Mouse (Mus musculus) kidney, adult 18-20 months (tissue): ENCODE measurements around the gene Abcg3.
"Not testable (repeated sequence)": the region's sequence is repeated elsewhere in the genome, so short reads cannot be mapped to it uniquely, and the experiment has no call there.

Experiments used
- DNase-seq: peaks from one replicate; pipeline ENCODE4 v3.0.0; 2021

Abcg3 gene

DNA sequence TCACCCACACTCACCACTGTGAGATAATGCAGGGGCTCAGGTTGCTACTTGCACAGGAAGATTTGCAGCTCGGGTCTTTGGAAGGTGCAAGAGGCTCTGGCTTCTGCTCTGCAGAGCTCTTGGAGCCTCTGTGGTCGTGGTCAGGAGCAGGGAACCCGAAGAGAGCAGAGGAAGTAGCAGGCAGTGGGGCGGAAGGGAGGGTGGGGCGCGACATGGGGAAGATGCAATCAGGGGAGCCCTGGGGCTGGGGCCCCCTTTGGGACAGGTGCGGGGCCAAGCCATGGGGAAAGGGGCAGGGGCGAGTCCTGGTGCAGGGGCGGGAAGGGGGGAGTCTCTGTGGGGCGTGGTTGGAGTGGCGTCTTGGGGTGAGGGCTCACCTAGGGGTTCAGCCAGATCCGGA, at the start of gene Abcg3:
Gene Abcg3 (minus strand): TSS at position 184 of the 400 bp plus-strand sequence.
- no peak for DNase-seq

DNA sequence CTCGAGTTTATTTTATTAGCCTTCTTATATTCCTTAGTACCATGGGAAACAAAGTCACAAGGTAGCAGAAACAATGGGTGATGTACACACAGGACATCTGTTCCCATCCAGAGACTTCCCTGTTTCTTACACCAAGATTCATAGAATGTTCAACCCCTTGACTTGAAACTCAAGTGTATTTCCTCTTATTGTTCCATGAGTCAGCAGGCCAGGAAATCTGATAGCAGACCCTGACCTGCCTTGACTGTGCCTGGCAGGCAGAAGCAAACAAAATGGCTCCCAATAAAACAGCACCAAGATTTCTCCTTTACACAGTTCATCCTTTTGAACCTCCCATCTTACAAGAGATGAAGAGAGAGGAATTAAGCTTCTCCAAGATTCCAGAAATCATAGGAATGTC, 30.0 kb upstream of the Abcg3 start:
- DNase-seq: no peak

DNA sequence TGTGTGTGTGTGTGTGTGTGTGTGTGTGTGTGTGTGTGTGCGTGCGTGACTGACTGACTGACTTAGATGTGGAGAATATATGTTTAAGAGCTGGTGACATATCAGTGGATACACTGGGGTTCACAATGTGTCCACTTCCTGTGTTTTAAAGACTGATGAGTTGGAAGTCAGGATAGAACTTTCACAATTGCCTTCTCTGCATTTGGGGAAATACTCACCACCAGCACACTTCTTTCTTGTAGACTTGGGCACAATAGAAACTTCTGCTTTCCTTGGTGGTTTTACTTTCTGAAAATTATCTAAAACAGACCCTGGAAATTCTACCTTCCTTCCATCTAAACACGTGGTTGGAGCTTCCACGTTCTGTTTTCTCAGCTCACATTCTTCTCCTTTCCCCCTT, 29.1 kb upstream of the Abcg3 start:
- DNase-seq: no peak

DNA sequence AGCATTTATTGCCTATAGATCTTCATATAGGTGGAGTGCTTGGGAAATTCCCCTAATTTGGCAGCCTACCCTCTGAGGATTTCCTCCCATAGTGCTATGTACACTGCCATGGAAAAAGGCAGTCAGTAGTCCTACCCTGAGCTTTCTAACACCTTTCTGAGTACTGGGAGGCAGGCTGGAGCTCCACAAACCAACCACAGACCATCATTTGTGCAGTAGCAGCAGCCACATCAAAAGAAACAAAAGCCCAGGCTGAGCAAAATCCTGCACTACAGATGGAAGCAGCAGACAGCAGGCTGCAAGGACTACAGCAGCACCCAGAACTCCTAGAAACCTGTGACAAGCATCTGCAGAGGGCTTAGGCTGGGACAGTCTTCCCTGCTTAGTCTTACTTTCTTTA, 27.9 kb upstream of the Abcg3 start:
- DNase-seq: no peak

- no peak for DNase-seq
These were observed 6.9 kb upstream of the Abcg3 start for GRCm38 (mm10) chr5:104989411-104989810.

DNA sequence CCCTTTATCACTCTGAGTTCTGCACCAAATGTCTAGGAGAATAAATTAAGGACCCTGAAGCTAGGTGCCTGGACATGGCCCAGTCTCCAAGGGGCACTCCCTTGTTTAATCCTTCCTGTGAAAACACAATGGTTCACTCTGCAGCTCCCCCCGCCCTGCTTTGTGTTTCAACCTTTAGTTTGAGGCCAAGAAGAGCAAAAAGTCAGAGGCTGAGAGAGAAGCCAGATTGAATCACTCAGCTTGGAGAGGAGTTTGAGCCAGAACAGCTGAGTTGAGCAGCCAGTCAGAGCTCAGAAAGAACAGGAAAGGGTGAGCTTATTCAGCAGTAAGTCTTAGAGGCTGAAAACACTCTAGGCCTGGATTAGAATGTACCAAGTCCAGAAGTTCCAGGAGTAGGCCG, 5.5 kb upstream of the Abcg3 start:
- DNase-seq: no peak

GRCm38 (mm10) chr5:104986706-104987105, 4.2 kb upstream of the Abcg3 start:
- DNase-seq: no peak

GRCm38 (mm10) chr5:104979040-104979513, 3.4 kb downstream of the Abcg3 start:
- no peak for DNase-seq

- no peak for DNase-seq
These were observed 24.3 kb downstream of the Abcg3 start for GRCm38 (mm10) chr5:104958141-104958793.

GRCm38 (mm10) chr5:104955208-104955607, 27.3 kb downstream of the Abcg3 start:
- DNase-seq: no peak

DNA sequence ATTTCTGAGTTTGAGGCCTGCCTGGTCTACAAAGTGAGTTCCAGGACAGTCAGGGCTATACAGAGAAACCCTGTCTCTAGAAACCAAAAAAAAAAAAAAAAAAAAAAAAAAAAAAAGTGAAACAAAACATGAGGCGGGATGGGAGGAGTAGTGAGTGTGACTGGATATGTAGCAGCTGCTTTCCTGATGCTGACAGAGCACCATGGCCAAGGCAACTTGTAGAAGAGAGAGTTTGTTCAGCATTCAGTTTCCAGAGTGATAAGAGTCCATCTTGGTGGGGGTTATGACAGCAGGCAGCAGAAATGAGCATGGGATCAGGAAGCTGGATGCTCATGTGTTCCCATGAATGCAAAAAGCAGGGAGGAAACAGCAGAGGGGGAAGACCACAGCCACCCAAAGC, 35.6 kb downstream of the Abcg3 start:
- no peak for DNase-seq

GRCm38 (mm10) chr5:104934148-104934547, 48.4 kb downstream of the Abcg3 start:
- DNase-seq: no peak

DNA sequence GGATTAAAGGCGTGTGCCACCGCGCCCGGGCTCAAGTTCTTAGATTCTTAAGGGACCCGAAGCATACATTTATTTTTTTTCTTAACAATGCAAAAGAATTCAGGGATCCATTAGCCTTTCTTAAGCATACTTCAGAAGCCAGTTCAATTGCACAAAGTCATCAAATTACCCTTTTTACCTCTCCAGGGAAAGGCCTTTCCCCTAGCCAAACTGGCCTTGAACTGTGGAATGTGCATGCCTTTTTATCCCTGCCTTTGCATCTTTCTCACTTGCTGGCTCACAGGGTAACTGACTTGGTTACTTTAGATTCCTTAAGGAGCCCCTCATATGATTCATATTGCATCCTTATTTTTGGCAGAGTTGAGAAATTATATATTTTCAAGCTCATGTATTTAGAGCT, 76.0 kb downstream of the Abcg3 start:
- not testable (repeated sequence) for DNase-seq
